10 mouse cellular contexts compared by ENCODE assay signal in genomic region chr3:103141287-103141686, GRCm38 (mm10). TPM values are rescaled to one million over a fixed set of nuclear protein-coding genes. Genes with fewer than 3 reads are reported as not detected.
DNase-seq lines count a peak whose midpoint lies in the region; ATAC-seq and TF ChIP-seq lines count a peak whose summit lies in the region.
"Had no signal": no experiment of that assay in that cellular context is flagged by ENCODE, and none has a peak within 500 bp of the region (broad histone marks: within the 10 kb centered on the region; RNA-seq: fewer than 3 reads in every experiment).

No protein-coding gene starts in this region.

- no peaks in the 10 kb centered on the region for H3K27me3 ChIP-seq in heart, adult 2 months (ENCODE audit: control insufficient read depth, insufficient read depth, low read length)
- H3K27me3 ChIP-seq in liver, embryonic 13.5 days, result no peaks in the 10 kb centered on the region
- H3K27me3 ChIP-seq: Patski had no signal

- TF ChIP-seq CTCF in heart, adult 2 months (IDR thresholded peaks at IDR 0.05), result no peak
- no peak for TF ChIP-seq CTCF in bone marrow, adult 2 months (IDR thresholded peaks at IDR 0.05; ENCODE audit: control insufficient read depth, insufficient read depth, low read length)
- TF ChIP-seq CTCF in left cerebral cortex, adult 2 months (IDR thresholded peaks at IDR 0.05), result no peak

- intact Hi-C loops in heart, adult 2 months (cut with DNase I), result loop anchor here (2.0 kb wide), 1 partner anchor 28 kb away; no protein-coding TSS in a partner anchor
- intact Hi-C loops in left cerebral cortex, adult 2 months (cut with DNase I), result no loop called here

- H3K27ac ChIP-seq in heart, adult 2 months, result no peak overlapping the region
- H3K27ac ChIP-seq in ES-E14 (ENCODE audit: insufficient read depth, low read depth, low read length, poor library complexity, severe bottlenecking), result peak overlapping the region; percentile 48; the same call in 1 of the 2 replicates
- 0 out of 2 replicates have a peak overlapping the region, but pooled peaks have one; percentile 16 for H3K27ac ChIP-seq in bone marrow, adult 2 months (ENCODE audit: control insufficient read depth, insufficient read depth, low read depth, low read length, poor library complexity)
- peak overlapping the region; percentile 88 for H3K27ac ChIP-seq in liver, embryonic 13.5 days
- H3K27ac ChIP-seq in left cerebral cortex, adult 2 months, result no peak overlapping the region

- no peak overlapping the region for H3K4me3 ChIP-seq in heart, adult 2 months
- no peak overlapping the region for H3K4me3 ChIP-seq in ES-E14 (ENCODE audit: insufficient read depth in 1 of 2, low read depth in 1 of 2, low read length in 2 of 2, poor library complexity in 1 of 2, severe bottlenecking in 1 of 2)
- no peak overlapping the region for H3K4me3 ChIP-seq in bone marrow, adult 2 months (replicated peaks; ENCODE audit: control insufficient read depth, low read depth, low read length)
- no peak overlapping the region for H3K4me3 ChIP-seq in liver, embryonic 13.5 days (replicated peaks)
- H3K4me3 ChIP-seq in left cerebral cortex, adult 2 months, result no peak overlapping the region

- TF ChIP-seq EP300 in heart, adult 2 months (IDR thresholded peaks at IDR 0.05; ENCODE audit: insufficient read depth, low read depth, low read length), result no peak

- ATAC-seq in liver, embryonic 13.5 days (ENCODE audit: low read depth), result peak; percentile 29
- ATAC-seq: inflammation-experienced regulatory T-cells, adult 6 months; Patski had no signal

- no peak for TF ChIP-seq POLR2A in heart, adult 2 months (IDR thresholded peaks at IDR 0.05; ENCODE audit: insufficient read depth, low read depth, low read length)
- TF ChIP-seq POLR2A in bone marrow, adult 2 months (IDR thresholded peaks at IDR 0.05; ENCODE audit: borderline replicate concordance, control insufficient read depth, low read depth, low read length), result no peak

- H3K36me3 ChIP-seq in heart, adult 2 months (ENCODE audit: control insufficient read depth, insufficient read depth, low read length), result no peaks in the 10 kb centered on the region
- H3K36me3 ChIP-seq in ES-E14 (ENCODE audit: control insufficient read depth, insufficient read depth, low read length, poor library complexity, severe bottlenecking), result peaks cover 4% of the 10 kb centered on the region
- H3K36me3 ChIP-seq in liver, embryonic 13.5 days, result peaks cover 70% of the 10 kb centered on the region

- H3K9ac ChIP-seq in heart, adult 2 months (ENCODE audit: low read depth, low read length), result no peak overlapping the region
- H3K9ac ChIP-seq in ES-E14 (ENCODE audit: insufficient read depth, low read depth, low read length, poor library complexity, severe bottlenecking), result no peak overlapping the region; the same call in 1 of the 2 replicates
- peak overlapping the region; percentile 47; the same call in 1 of the 2 replicates for H3K9ac ChIP-seq in liver, embryonic 13.5 days

- peaks cover 6% of the 10 kb centered on the region for H3K4me1 ChIP-seq in heart, adult 2 months (ENCODE audit: control insufficient read depth, insufficient read depth, low read length)
- H3K4me1 ChIP-seq in ES-E14 (ENCODE audit: control insufficient read depth in 2 of 2, insufficient read depth in 2 of 2, low read length in 2 of 2, poor library complexity in 1 of 2), result peaks cover 21 to 22% of the 10 kb centered on the region in 2 experiments
- peaks cover 5% of the 10 kb centered on the region for H3K4me1 ChIP-seq in bone marrow, adult 2 months (ENCODE audit: control insufficient read depth, insufficient read depth, low read length)
- peaks cover 49% of the 10 kb centered on the region for H3K4me1 ChIP-seq in liver, embryonic 13.5 days (replicated peaks)

- in situ Hi-C loops in ES-E14 (cut with MboI; ENCODE audit: low sequenced_read_pairs in 2 of 2, unreplicated experiment in 2 of 2), result no loop called here

- H3K4me2 ChIP-seq in liver, embryonic 13.5 days, result peak overlapping the region; percentile 7

- H3K79me2 ChIP-seq in heart, adult 2 months (replicated peaks; ENCODE audit: control insufficient read depth, insufficient read depth, low read length), result no peaks in the 10 kb centered on the region

- peak; percentile 36 to 40 for DNase-seq in heart, adult 2 months
- no peak for DNase-seq in heart, adult 8-10 months (ENCODE audit: low spot score)
- DNase-seq in ES-E14 (ENCODE audit: low read depth, low spot score), result no peak
- DNase-seq in liver, embryonic 13.5 days, result no peak
- no peak for DNase-seq in thymus, postnatal 36 days
- no peak for DNase-seq in left cerebral cortex, adult 2 months (ENCODE audit: extremely low spot score in 1 of 2, low spot score in 2 of 2)
- DNase-seq in right cerebral cortex, adult 2 months (ENCODE audit: low spot score in 2 of 2), result no peak

- no peaks in the 10 kb centered on the region for H3K9me3 ChIP-seq in ES-E14 (ENCODE audit: control insufficient read depth, insufficient read depth, low read depth, low read length)
- no peaks in the 10 kb centered on the region for H3K9me3 ChIP-seq in liver, embryonic 13.5 days (replicated peaks)

- WGBS in heart, adult 2 months, result 62% methylated on average over 11 of the region's 11 CpGs
- 67% methylated on average over 11 of the region's 11 CpGs for WGBS in bone marrow, adult 2 months
- 82% methylated on average over 11 of the region's 11 CpGs for WGBS in liver, embryonic 13.5 days (ENCODE audit: insufficient replicate concordance)

TF ChIP-seq in ES-E14, 5 proteins besides CTCF, POLR2A, EP300 and RAD21:
- TF ChIP-seq MAFK (IDR thresholded peaks at IDR 0.05; ENCODE audit: insufficient read depth, low read depth, low read length), result 0 out of 2 replicates have a peak, but pooled peaks have one; percentile 14
- no peak for TF ChIP-seq CHD2 (IDR thresholded peaks at IDR 0.05; ENCODE audit: low read depth, low read length)
- no peak for TF ChIP-seq HCFC1 (IDR thresholded peaks at IDR 0.05; ENCODE audit: borderline replicate concordance, insufficient read depth, low read length)
TF ChIP-seq in ES-E14: peak in this region for 1.

RNA-seq across cellular contexts. Expression of gene Bcas2, which starts 30.2 kb away (rescaled TPM):
- total RNA-seq in heart, adult 2 months (2021), result 10 to 100 TPM; 47.8 to 51.1 TPM
- 20.4 and 35.6 TPM in 2 replicates for polyA plus RNA-seq in heart, adult 2 months (2012; rRNA removed)
- total RNA-seq in heart, adult 8-10 months (2022), result 10 to 100 TPM; 42.4 to 55.0 (median 49.6) TPM
- 86.4 and 102 TPM in 2 replicates for total RNA-seq in ES-E14 (2012; rRNA removed)
- 51.7 and 63.7 TPM in 2 replicates for polyA plus RNA-seq in bone marrow, adult 2 months (2011; ENCODE audit: insufficient read depth, insufficient read length, low replicate concordance, missing spikeins)
- 211 and 253 TPM in 2 replicates for polyA plus RNA-seq in liver, embryonic 13.5 days (2015; fragmentation: Nextera tagmentation; extraction: Ambion mirVana)
- 10 to 100 TPM; 68.5 to 68.9 TPM for total RNA-seq in left cerebral cortex, adult 2 months (2021)

RNA-seq across cellular contexts. Expression of gene Dennd2c, which starts 38.9 kb away (rescaled TPM):
- 1 to 10 TPM; 1.5 to 1.8 TPM for total RNA-seq in heart, adult 2 months (2021)
- 0.61 and 1.3 TPM in 2 replicates for polyA plus RNA-seq in heart, adult 2 months (2012; rRNA removed)
- 1 to 10 TPM; 1.5 to 1.8 (median 1.7) TPM for total RNA-seq in heart, adult 8-10 months (2022)
- 29.9 and 39.2 TPM in 2 replicates for total RNA-seq in ES-E14 (2012; rRNA removed)
- polyA plus RNA-seq in bone marrow, adult 2 months (2011; ENCODE audit: insufficient read depth, insufficient read length, low replicate concordance, missing spikeins), result 10.2 and 12.8 TPM in 2 replicates
- 8.6 and 9.7 TPM in 2 replicates for polyA plus RNA-seq in liver, embryonic 13.5 days (2015; fragmentation: Nextera tagmentation; extraction: Ambion mirVana)
- total RNA-seq in left cerebral cortex, adult 2 months (2021), result under 1 TPM; 0.40 to 0.41 TPM

Comparison
In these comparisons a context has a peak if more than half of its experiments do, and no peak if none do; other contexts are left out.
1. DNase-seq: peak in heart, adult 2 months (2 of 2); none in heart, adult 8-10 months (single experiment), ES-E14 (single experiment), liver, embryonic 13.5 days (single experiment), thymus, postnatal 36 days (0 of 2), left cerebral cortex, adult 2 months (0 of 2) and right cerebral cortex, adult 2 months (0 of 2).
2. H3K27ac ChIP-seq: peak in ES-E14 (single experiment), bone marrow, adult 2 months (single experiment) and liver, embryonic 13.5 days (single experiment); none in heart, adult 2 months (single experiment) and left cerebral cortex, adult 2 months (single experiment).
3. RNA of gene Dennd2c, which starts 38.9 kb away (total RNA-seq): 29.9 to 39.2 TPM in ES-E14; 1.5 to 1.8 TPM in heart, adult 2 months, 1.5 to 1.8 TPM in heart, adult 8-10 months and 0.40 to 0.41 TPM in left cerebral cortex, adult 2 months; every median in the first group is over 10 times any median in the second.